Mouse (Mus musculus): ENCODE results near the gene Fchsd2. TPM values are rescaled to one million over a fixed set of nuclear protein-coding genes. Genes with fewer than 3 reads are reported as not detected.

Gene Fchsd2
- polyA plus RNA-seq, 1 experiment from 2014 or later = 14.8 TPM

DNA sequence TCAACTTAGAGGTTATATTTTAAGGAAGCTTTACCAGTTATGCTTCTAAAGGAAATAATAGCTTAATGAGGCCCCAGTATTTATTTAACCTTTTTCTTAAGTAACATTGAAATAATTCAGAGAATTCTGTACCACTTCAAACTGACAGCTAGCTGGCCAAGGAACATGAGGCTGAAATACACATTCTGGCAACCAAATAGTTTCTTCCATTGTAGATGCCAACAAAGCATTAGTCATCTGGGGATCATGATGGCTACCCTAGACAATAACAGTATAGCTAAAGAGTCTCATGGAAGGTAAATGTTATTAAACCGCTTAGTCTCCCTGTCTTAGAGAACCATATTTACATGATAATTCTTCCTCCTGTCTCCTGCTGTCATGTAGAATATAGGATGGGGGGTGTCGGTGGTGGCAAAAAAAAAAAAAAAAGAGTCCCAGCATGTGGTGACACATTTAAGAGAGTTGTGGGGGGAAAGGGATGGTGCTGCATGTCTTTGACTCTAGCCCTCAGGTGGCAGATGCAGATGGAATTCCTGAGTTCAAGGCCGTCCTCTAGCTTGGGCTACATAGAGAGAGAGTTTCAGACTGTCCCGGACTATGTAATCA is 169.4 kb downstream of the Fchsd2 start:
- 87% methylated on average over 4 of the region's 4 CpGs for WGBS
- Histone ChIP-seq H3K4me1 (replicated peaks) (peaks cover 7% of the 10 kb centered on the region), H3K27me3 (no peaks in the 10 kb centered on the region), H3K36me3 (peaks cover 20% of the 10 kb centered on the region), H3K4me2 (no peak overlapping the region), H3K4me3 (no peak overlapping the region), H3K9me3 (replicated peaks) (no peaks in the 10 kb centered on the region), H3K27ac (no peak overlapping the region), H3K9ac (no peak overlapping the region)
- ATAC-seq (replicated peaks; ENCODE audit: insufficient number of reproducible peaks, insufficient read depth, low FRiP score, low read depth) = no peak

GRCm38 (mm10) chr7:101263511-101263910 is 170.8 kb downstream of the Fchsd2 start:
- Histone ChIP-seq H3K9me3 (replicated peaks) (no peaks in the 10 kb centered on the region), H3K27me3 (no peaks in the 10 kb centered on the region), H3K4me3 (no peak overlapping the region), H3K27ac (no peak overlapping the region), H3K4me1 (replicated peaks) (peaks cover 18% of the 10 kb centered on the region), H3K4me2 (no peak overlapping the region), H3K36me3 (peaks cover 20% of the 10 kb centered on the region), H3K9ac (no peak overlapping the region)
- ATAC-seq (replicated peaks; ENCODE audit: insufficient number of reproducible peaks, insufficient read depth, low FRiP score, low read depth) = no peak

DNA sequence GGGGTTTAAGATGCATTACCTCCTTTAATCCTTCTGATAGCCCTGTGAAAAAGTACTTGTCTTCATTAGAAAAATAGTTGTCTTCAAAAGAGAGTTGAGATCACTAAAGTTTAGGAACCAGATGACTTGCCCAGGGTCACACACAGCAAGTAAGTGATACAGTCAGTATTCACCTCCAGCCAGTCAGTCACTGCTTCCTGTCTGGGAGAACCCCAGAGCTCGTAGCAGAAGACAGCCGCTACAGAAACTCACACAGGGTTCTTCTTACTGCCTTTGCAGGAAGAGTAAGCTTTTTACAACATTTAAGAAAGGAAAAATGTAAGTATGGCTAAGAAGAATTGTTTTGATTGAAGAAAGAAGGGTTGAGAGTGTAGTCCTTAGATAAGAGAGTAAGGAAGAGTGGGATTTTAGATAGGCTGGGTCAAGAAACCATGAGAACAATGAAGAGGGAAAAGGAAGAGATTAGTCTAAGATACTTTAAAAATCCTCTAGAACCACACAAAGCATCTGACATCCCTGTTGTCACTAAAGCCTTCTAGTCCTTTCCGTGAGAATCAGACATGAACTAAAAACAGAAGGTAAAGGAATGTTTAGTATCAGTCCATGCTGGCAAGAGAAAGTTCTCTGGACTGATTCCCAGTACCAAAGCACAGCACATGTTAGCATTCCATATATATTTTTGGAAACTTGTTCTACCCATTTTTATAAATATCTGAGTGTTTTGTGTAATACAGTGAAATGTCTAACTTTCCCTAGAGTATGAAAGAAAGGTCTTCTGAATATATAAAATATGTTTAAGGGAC is 175.0 kb downstream of the Fchsd2 start:
- H3K4me1 ChIP-seq (replicated peaks) = peaks cover 21% of the 10 kb centered on the region
- peak; percentile 72; the same call in 1 of the 2 replicates for ATAC-seq (replicated peaks; ENCODE audit: insufficient number of reproducible peaks, insufficient read depth, low FRiP score, low read depth)
- H3K9me3 ChIP-seq (replicated peaks) = no peaks in the 10 kb centered on the region
- H3K4me2 ChIP-seq = no peak overlapping the region; the same call in 1 of the 2 replicates
- no peaks in the 10 kb centered on the region for H3K27me3 ChIP-seq
- WGBS = 30% methylated on average over 3 of the region's 3 CpGs
- H3K27ac ChIP-seq = peak overlapping the region; percentile 85
- no peak overlapping the region for H3K9ac ChIP-seq
- H3K36me3 ChIP-seq = peaks cover 6% of the 10 kb centered on the region; the same call in 1 of the 2 replicates
- no peak overlapping the region for H3K4me3 ChIP-seq

DNA sequence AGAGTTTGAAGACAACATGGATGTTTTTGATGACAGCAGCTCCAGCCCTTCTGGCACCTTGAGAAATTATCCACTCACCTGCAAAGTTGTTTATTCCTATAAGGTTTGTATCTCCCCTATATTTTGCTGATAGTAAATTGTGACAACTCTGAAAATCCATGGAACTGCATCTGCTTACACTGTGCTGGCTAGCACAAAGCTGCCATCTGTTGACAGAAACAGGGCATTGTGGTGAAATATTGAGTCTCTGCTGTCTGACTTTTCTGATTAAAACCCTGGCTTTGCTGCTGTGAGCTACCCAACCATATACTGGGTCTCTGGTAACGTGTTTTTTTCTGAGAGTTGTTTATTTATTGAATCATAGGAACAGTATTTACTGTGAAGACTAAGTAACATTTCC is 178.9 kb downstream of the Fchsd2 start:
- ATAC-seq (replicated peaks; ENCODE audit: insufficient number of reproducible peaks, insufficient read depth, low FRiP score, low read depth) = no peak
- Histone ChIP-seq H3K9ac (no peak overlapping the region), H3K4me2 (no peak overlapping the region), H3K9me3 (replicated peaks) (no peaks in the 10 kb centered on the region), H3K27me3 (no peaks in the 10 kb centered on the region), H3K27ac (no peak overlapping the region), H3K36me3 (peaks cover 26% of the 10 kb centered on the region; the same call in 1 of the 2 replicates), H3K4me1 (replicated peaks) (peaks cover 19% of the 10 kb centered on the region), H3K4me3 (no peak overlapping the region)
- 69% methylated on average over 1 of the region's 1 CpGs for WGBS

DNA sequence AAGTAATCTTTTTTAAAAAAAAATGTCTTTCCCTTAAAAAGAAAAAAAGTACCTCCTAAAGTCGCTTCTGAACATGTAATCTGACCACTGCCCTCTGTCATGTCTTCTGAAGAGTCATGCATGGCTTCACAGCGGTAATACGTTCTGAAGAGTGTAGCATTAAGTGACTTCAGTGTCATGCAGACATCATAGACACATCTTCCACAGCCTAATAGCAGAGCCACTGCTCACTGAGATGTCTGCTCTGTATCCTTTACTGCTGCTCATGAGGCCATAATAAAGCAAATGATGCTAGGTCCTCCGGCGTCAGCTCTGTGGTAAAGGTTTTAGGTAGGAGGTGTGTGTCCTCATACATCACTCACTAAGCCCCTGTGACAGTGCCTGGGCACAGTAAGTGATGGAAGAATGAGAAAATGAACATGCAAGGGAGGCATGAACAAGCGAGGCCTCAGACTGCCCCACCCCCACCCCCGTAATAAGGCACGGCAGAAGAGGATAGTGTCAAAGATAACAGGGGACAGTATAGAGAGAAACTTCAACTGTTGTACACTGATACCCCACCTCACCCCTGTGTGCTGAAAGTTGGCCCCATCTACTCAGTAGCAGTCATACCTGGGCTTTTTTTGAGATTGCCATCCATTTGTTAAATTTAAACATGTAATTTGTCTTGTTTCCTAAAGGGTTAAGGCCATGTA is 179.9 kb downstream of the Fchsd2 start:
- ATAC-seq (replicated peaks; ENCODE audit: insufficient number of reproducible peaks, insufficient read depth, low FRiP score, low read depth) = no peak
- H3K4me1 ChIP-seq (replicated peaks) = peaks cover 9% of the 10 kb centered on the region
- H3K36me3 ChIP-seq = peaks cover 36% of the 10 kb centered on the region
- 77% methylated on average over 8 of the region's 8 CpGs for WGBS
- no peak overlapping the region for H3K4me2 ChIP-seq
- H3K9ac ChIP-seq = no peak overlapping the region
- no peaks in the 10 kb centered on the region for H3K27me3 ChIP-seq
- H3K4me3 ChIP-seq = no peak overlapping the region
- H3K9me3 ChIP-seq (replicated peaks) = no peaks in the 10 kb centered on the region
- H3K27ac ChIP-seq = no peak overlapping the region

GRCm38 (mm10) chr7:101282721-101283120 is 190.1 kb downstream of the Fchsd2 start:
- Histone ChIP-seq H3K9me3 (replicated peaks) (no peaks in the 10 kb centered on the region), H3K27me3 (no peaks in the 10 kb centered on the region), H3K4me2 (no peak overlapping the region), H3K4me3 (no peak overlapping the region), H3K4me1 (replicated peaks) (no peaks in the 10 kb centered on the region), H3K36me3 (peaks cover 59% of the 10 kb centered on the region), H3K9ac (no peak overlapping the region), H3K27ac (no peak overlapping the region)
- ATAC-seq (replicated peaks; ENCODE audit: insufficient number of reproducible peaks, insufficient read depth, low FRiP score, low read depth) = no peak
- 91% methylated on average over 3 of the region's 3 CpGs for WGBS

- Histone ChIP-seq H3K4me2 (no peak overlapping the region), H3K4me3 (no peak overlapping the region), H3K9ac (no peak overlapping the region), H3K27me3 (no peaks in the 10 kb centered on the region), H3K4me1 (replicated peaks) (no peaks in the 10 kb centered on the region), H3K36me3 (peaks cover 43% of the 10 kb centered on the region; the same call in 1 of the 2 replicates), H3K27ac (no peak overlapping the region), H3K9me3 (replicated peaks) (no peaks in the 10 kb centered on the region)
- 94% methylated on average over 1 of the region's 1 CpGs for WGBS
- no peak for ATAC-seq (replicated peaks; ENCODE audit: insufficient number of reproducible peaks, insufficient read depth, low FRiP score, low read depth)
Measured at GRCm38 (mm10) chr7:101284504-101284903, 191.8 kb downstream of the Fchsd2 start.

- no peak for ATAC-seq (replicated peaks; ENCODE audit: insufficient number of reproducible peaks, insufficient read depth, low FRiP score, low read depth)
- H3K9ac ChIP-seq = no peak overlapping the region
- no peaks in the 10 kb centered on the region for H3K27me3 ChIP-seq
- no peaks in the 10 kb centered on the region for H3K4me1 ChIP-seq (replicated peaks)
- 65% methylated on average over 4 of the region's 4 CpGs for WGBS
- H3K9me3 ChIP-seq (replicated peaks) = no peaks in the 10 kb centered on the region
- H3K4me3 ChIP-seq = no peak overlapping the region
- no peak overlapping the region for H3K4me2 ChIP-seq
- H3K36me3 ChIP-seq = peaks cover 39% of the 10 kb centered on the region
- no peak overlapping the region for H3K27ac ChIP-seq
Measured at GRCm38 (mm10) chr7:101286891-101287290, 194.2 kb downstream of the Fchsd2 start.

GRCm38 (mm10) chr7:101287820-101288219 is 195.2 kb downstream of the Fchsd2 start:
- no peak for ATAC-seq (replicated peaks; ENCODE audit: insufficient number of reproducible peaks, insufficient read depth, low FRiP score, low read depth)
- Histone ChIP-seq H3K36me3 (peaks cover 33% of the 10 kb centered on the region), H3K4me1 (replicated peaks) (no peaks in the 10 kb centered on the region), H3K27me3 (no peaks in the 10 kb centered on the region), H3K9ac (no peak overlapping the region), H3K27ac (no peak overlapping the region), H3K4me3 (no peak overlapping the region), H3K4me2 (no peak overlapping the region), H3K9me3 (replicated peaks) (no peaks in the 10 kb centered on the region)
- 79% methylated on average over 2 of the region's 2 CpGs for WGBS

GRCm38 (mm10) chr7:101288436-101288835 is 195.8 kb downstream of the Fchsd2 start:
- Histone ChIP-seq H3K4me1 (replicated peaks) (no peaks in the 10 kb centered on the region), H3K9ac (no peak overlapping the region), H3K4me3 (no peak overlapping the region), H3K4me2 (no peak overlapping the region), H3K27ac (no peak overlapping the region), H3K9me3 (replicated peaks) (no peaks in the 10 kb centered on the region), H3K36me3 (peaks cover 27% of the 10 kb centered on the region), H3K27me3 (no peaks in the 10 kb centered on the region)
- no peak for ATAC-seq (replicated peaks; ENCODE audit: insufficient number of reproducible peaks, insufficient read depth, low FRiP score, low read depth)
- 42% methylated on average over 4 of the region's 4 CpGs for WGBS

GRCm38 (mm10) chr7:101290401-101290800 is 197.7 kb downstream of the Fchsd2 start:
- Histone ChIP-seq H3K4me1 (replicated peaks) (no peaks in the 10 kb centered on the region), H3K9ac (no peak overlapping the region), H3K27me3 (no peaks in the 10 kb centered on the region), H3K4me2 (no peak overlapping the region), H3K9me3 (replicated peaks) (no peaks in the 10 kb centered on the region), H3K36me3 (peaks cover 21% of the 10 kb centered on the region), H3K27ac (no peak overlapping the region), H3K4me3 (no peak overlapping the region)
- WGBS = 88% methylated on average over 10 of the region's 10 CpGs
- no peak for ATAC-seq (replicated peaks; ENCODE audit: insufficient number of reproducible peaks, insufficient read depth, low FRiP score, low read depth)

Measured in heart, embryonic 15.5 days (tissue).